Comparison of ENCODE assay signal across 11 mouse cellular contexts in the genomic region with DNA sequence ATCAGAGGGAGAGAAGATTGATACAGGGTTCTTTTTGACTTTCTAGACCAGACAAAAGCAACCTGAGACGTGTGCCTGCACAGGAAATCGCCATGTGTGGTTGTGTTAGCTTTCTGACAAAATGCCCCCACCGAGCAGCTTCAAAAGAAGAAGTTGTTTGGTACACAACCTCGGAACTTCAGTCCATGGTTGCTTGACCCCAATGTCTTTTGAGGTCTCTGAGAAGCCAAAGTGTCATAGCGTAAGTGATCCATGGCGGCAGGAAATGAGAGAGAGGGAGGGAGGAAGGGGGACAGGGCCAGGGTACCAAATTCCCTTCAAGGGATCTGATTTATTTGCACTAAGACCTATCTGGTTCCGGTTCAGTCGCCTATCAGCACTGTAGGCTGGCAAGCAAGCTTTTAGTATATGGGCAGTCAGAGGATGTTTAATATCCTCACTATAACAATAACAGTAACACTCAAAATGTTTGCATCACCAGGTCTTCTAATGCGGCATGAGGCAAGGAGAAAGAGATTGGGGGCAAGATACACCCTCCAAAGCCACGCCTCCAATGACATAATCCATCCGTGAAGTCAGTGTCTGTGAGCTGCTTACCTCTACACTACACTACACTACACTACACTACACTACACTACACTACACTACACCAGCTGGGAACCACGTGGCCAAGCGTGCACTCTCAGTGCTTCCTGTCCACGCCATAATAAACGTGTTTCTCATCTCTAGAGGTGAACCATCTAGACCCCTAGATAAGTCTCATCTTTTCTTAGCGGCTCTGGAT. TPM values are rescaled to one million over a fixed set of nuclear protein-coding genes. Genes with fewer than 3 reads are reported as not detected.
DNase-seq lines count a peak whose midpoint lies in the region; ATAC-seq lines count a peak whose summit lies in the region.
"Had no signal": no experiment of that assay in that cellular context is flagged by ENCODE, and none has a peak within 500 bp of the region (broad histone marks: within the 10 kb centered on the region; RNA-seq: fewer than 3 reads in every experiment).

No protein-coding gene starts in this region.

- H3K27ac ChIP-seq in heart, embryonic 16.5 days (ENCODE audit: low read length), result no peak overlapping the region
- H3K27ac ChIP-seq in heart, embryonic 11.5 days (ENCODE audit: low read depth, low read length), result no peak overlapping the region
- no peak overlapping the region for H3K27ac ChIP-seq in liver, embryonic 13.5 days
- H3K27ac ChIP-seq: forebrain, embryonic 12.5 days; hindbrain, embryonic 12.5 days had no signal

- no peak for ATAC-seq in heart, embryonic 16.5 days (replicated peaks; ENCODE audit: extremely low read depth, insufficient read depth, low FRiP score)
- ATAC-seq in heart, embryonic 11.5 days (replicated peaks; ENCODE audit: insufficient number of reproducible peaks, low FRiP score, low TSS enrichment), result no peak
- ATAC-seq in liver, embryonic 13.5 days (ENCODE audit: low read depth), result no peak

- peak; percentile 64 to 68 for DNase-seq in spleen, postnatal 36 days (ENCODE audit: low spot score in 2 of 2)
- no peak for DNase-seq in spleen, postnatal 14 days (ENCODE audit: low spot score in 2 of 2)
- no peak for DNase-seq in liver, embryonic 13.5 days
- no peak for DNase-seq in cerebellum, postnatal 36 days
- DNase-seq in adrenal gland, postnatal 14 days, result no peak
- DNase-seq in right cerebral cortex, adult 2 months (ENCODE audit: low spot score in 2 of 2), result no peak

- H3K4me3 ChIP-seq in heart, embryonic 16.5 days (ENCODE audit: low read length), result no peak overlapping the region
- no peak overlapping the region for H3K4me3 ChIP-seq in heart, embryonic 11.5 days (ENCODE audit: low read depth, low read length)
- no peak overlapping the region for H3K4me3 ChIP-seq in liver, embryonic 13.5 days (replicated peaks)

- no peak overlapping the region for H3K9ac ChIP-seq in heart, embryonic 16.5 days (ENCODE audit: low read length)
- no peak overlapping the region for H3K9ac ChIP-seq in heart, embryonic 11.5 days (ENCODE audit: low read depth, low read length)
- no peak overlapping the region for H3K9ac ChIP-seq in liver, embryonic 13.5 days
- H3K9ac ChIP-seq: hindbrain, embryonic 12.5 days had no signal

- H3K4me1 ChIP-seq in heart, embryonic 16.5 days (ENCODE audit: control insufficient read depth, insufficient read depth, low read length), result no peaks in the 10 kb centered on the region; the same call in 1 of the 2 replicates
- no peaks in the 10 kb centered on the region for H3K4me1 ChIP-seq in heart, embryonic 11.5 days (ENCODE audit: control insufficient read depth, insufficient read depth, low read length)
- H3K4me1 ChIP-seq in liver, embryonic 13.5 days (replicated peaks), result peaks cover 13% of the 10 kb centered on the region

- 66% methylated on average over 16 of the region's 16 CpGs for WGBS in heart, embryonic 16.5 days
- 66% methylated on average over 16 of the region's 16 CpGs for WGBS in heart, embryonic 11.5 days (ENCODE audit: insufficient replicate concordance)
- 53% methylated on average over 16 of the region's 16 CpGs for WGBS in liver, embryonic 13.5 days (ENCODE audit: insufficient replicate concordance)

- H3K9me3 ChIP-seq in heart, embryonic 16.5 days (replicated peaks; ENCODE audit: control insufficient read depth, low read length), result no peaks in the 10 kb centered on the region
- no peaks in the 10 kb centered on the region for H3K9me3 ChIP-seq in heart, embryonic 11.5 days (replicated peaks; ENCODE audit: control insufficient read depth, low read length)
- H3K9me3 ChIP-seq in liver, embryonic 13.5 days (replicated peaks), result no peaks in the 10 kb centered on the region
- H3K9me3 ChIP-seq: forebrain, embryonic 12.5 days; hindbrain, embryonic 12.5 days; midbrain, embryonic 10.5 days had no signal

- H3K27me3 ChIP-seq in heart, embryonic 16.5 days (ENCODE audit: control insufficient read depth, insufficient read depth, low read length), result no peaks in the 10 kb centered on the region; the same call in 1 of the 2 replicates
- H3K27me3 ChIP-seq in heart, embryonic 11.5 days (ENCODE audit: control insufficient read depth, insufficient read depth, low read length), result peaks cover 12% of the 10 kb centered on the region
- peaks cover 30% of the 10 kb centered on the region for H3K27me3 ChIP-seq in liver, embryonic 13.5 days

- no peaks in the 10 kb centered on the region for H3K36me3 ChIP-seq in heart, embryonic 16.5 days (ENCODE audit: control insufficient read depth, insufficient read depth)
- no peaks in the 10 kb centered on the region for H3K36me3 ChIP-seq in heart, embryonic 11.5 days (ENCODE audit: control insufficient read depth, insufficient read depth, low read length)
- H3K36me3 ChIP-seq in liver, embryonic 13.5 days, result no peaks in the 10 kb centered on the region
- H3K36me3 ChIP-seq: forebrain, embryonic 12.5 days; hindbrain, embryonic 12.5 days; midbrain, embryonic 10.5 days had no signal

- peak overlapping the region; percentile 96; the same call in 1 of the 2 replicates for H3K4me2 ChIP-seq in heart, embryonic 16.5 days (ENCODE audit: low read depth, low read length)
- no peak overlapping the region for H3K4me2 ChIP-seq in heart, embryonic 11.5 days
- H3K4me2 ChIP-seq in liver, embryonic 13.5 days, result peak overlapping the region; percentile 92; the same call in 1 of the 2 replicates

RNA-seq across cellular contexts. Expression of a gene that starts 0.7 kb away (rescaled TPM):
- polyA plus RNA-seq in heart, embryonic 16.5 days (2015; fragmentation: Nextera tagmentation; extraction: Ambion mirVana), result 0.76 and 0.91 TPM in 2 replicates
- polyA plus RNA-seq in heart, embryonic 11.5 days (2014; fragmentation: Nextera tagmentation; extraction: Ambion mirVana), result 0.27 and 0.31 TPM in 2 replicates
- polyA plus RNA-seq in liver, embryonic 13.5 days (2015; fragmentation: Nextera tagmentation; extraction: Ambion mirVana), result 0.80 and 1.1 TPM in 2 replicates
- total RNA-seq in adrenal gland, postnatal 14 days (2021), result 3.3 and 6.5 TPM in 2 replicates

RNA-seq across cellular contexts. Expression of a gene that starts 1.3 kb away (rescaled TPM):
- polyA plus RNA-seq in heart, embryonic 16.5 days (2015; fragmentation: Nextera tagmentation; extraction: Ambion mirVana), result 119 and 120 TPM in 2 replicates
- polyA plus RNA-seq in heart, embryonic 11.5 days (2014; fragmentation: Nextera tagmentation; extraction: Ambion mirVana), result 110 and 114 TPM in 2 replicates
- polyA plus RNA-seq in liver, embryonic 13.5 days (2015; fragmentation: Nextera tagmentation; extraction: Ambion mirVana), result 85.3 and 86.9 TPM in 2 replicates
- 114 and 117 TPM in 2 replicates for total RNA-seq in adrenal gland, postnatal 14 days (2021)

RNA-seq across cellular contexts. Expression of a gene that starts 24.2 kb away (rescaled TPM):
- polyA plus RNA-seq in heart, embryonic 16.5 days (2015; fragmentation: Nextera tagmentation; extraction: Ambion mirVana), result 25.4 and 25.5 TPM in 2 replicates
- 30.4 and 38.9 TPM in 2 replicates for polyA plus RNA-seq in heart, embryonic 11.5 days (2014; fragmentation: Nextera tagmentation; extraction: Ambion mirVana)
- polyA plus RNA-seq in liver, embryonic 13.5 days (2015; fragmentation: Nextera tagmentation; extraction: Ambion mirVana), result 42.6 and 48.5 TPM in 2 replicates
- total RNA-seq in adrenal gland, postnatal 14 days (2021), result 30.3 and 37.1 TPM in 2 replicates

Comparison
In these comparisons a context has a peak if more than half of its experiments do, and no peak if none do; other contexts are left out.
1. DNase-seq: peak in spleen, postnatal 36 days (2 of 2); none in spleen, postnatal 14 days (0 of 2), liver, embryonic 13.5 days (single experiment), cerebellum, postnatal 36 days (0 of 2), adrenal gland, postnatal 14 days (single experiment) and right cerebral cortex, adult 2 months (0 of 2).